8 mouse cellular contexts compared by ENCODE assay signal in genomic region chr1:37300650-37301049, GRCm38 (mm10). TPM values are rescaled to one million over a fixed set of nuclear protein-coding genes. Genes with fewer than 3 reads are reported as not detected.
DNase-seq lines count a peak whose midpoint lies in the region; ATAC-seq lines count a peak whose summit lies in the region.

No protein-coding gene starts in this region.

- no peaks in the 10 kb centered on the region for H3K27me3 ChIP-seq in forebrain, embryonic 13.5 days
- no peaks in the 10 kb centered on the region for H3K27me3 ChIP-seq in limb, embryonic 15.5 days
- H3K27me3 ChIP-seq in midbrain, embryonic 16.5 days (ENCODE audit: control insufficient read depth, insufficient read depth, low read depth, low read length): no peaks in the 10 kb centered on the region

- DNase-seq in cerebellum, postnatal 25 days: peak; percentile 47 to 53
- no peak for DNase-seq in cerebellum, postnatal 36 days
- DNase-seq in urinary bladder, adult 18-20 months (ENCODE audit: low spot score in 2 of 2): no peak

- peak overlapping the region; percentile 86 for H3K9ac ChIP-seq in forebrain, embryonic 13.5 days
- peak overlapping the region; percentile 68; the same call in 1 of the 2 replicates for H3K9ac ChIP-seq in limb, embryonic 15.5 days
- peak overlapping the region; percentile 92 for H3K9ac ChIP-seq in midbrain, embryonic 16.5 days (ENCODE audit: low read depth, low read length)

- H3K27ac ChIP-seq in forebrain, embryonic 13.5 days: no peak overlapping the region
- H3K27ac ChIP-seq in limb, embryonic 15.5 days: no peak overlapping the region
- H3K27ac ChIP-seq in midbrain, embryonic 16.5 days (ENCODE audit: low read length): no peak overlapping the region

- H3K4me2 ChIP-seq in forebrain, embryonic 13.5 days: peak overlapping the region; percentile 72
- H3K4me2 ChIP-seq in limb, embryonic 15.5 days: peak overlapping the region; percentile 75
- H3K4me2 ChIP-seq in midbrain, embryonic 16.5 days (ENCODE audit: low read length): peak overlapping the region; percentile 79

- H3K4me3 ChIP-seq in forebrain, embryonic 13.5 days: peak overlapping the region; percentile 92
- peak overlapping the region; percentile 90 for H3K4me3 ChIP-seq in limb, embryonic 15.5 days
- H3K4me3 ChIP-seq in midbrain, embryonic 16.5 days (ENCODE audit: low read depth, low read length): peak overlapping the region; percentile 84

- H3K9me3 ChIP-seq in forebrain, embryonic 13.5 days (replicated peaks): no peaks in the 10 kb centered on the region
- no peaks in the 10 kb centered on the region for H3K9me3 ChIP-seq in limb, embryonic 15.5 days
- no peaks in the 10 kb centered on the region for H3K9me3 ChIP-seq in midbrain, embryonic 16.5 days (replicated peaks; ENCODE audit: control insufficient read depth, low read length, poor library complexity, severe bottlenecking)

- ATAC-seq in CD4-positive, CD25-positive, alpha-beta regulatory T cell, adult 4 months: peak; percentile 28
- ATAC-seq in forebrain, embryonic 13.5 days: no peak
- ATAC-seq in limb, embryonic 15.5 days (ENCODE audit: insufficient number of reproducible peaks, low FRiP score, low TSS enrichment, low read depth): no peak
- peak; percentile 7 for ATAC-seq in midbrain, embryonic 16.5 days
- no peak for ATAC-seq in megakaryocyte-erythroid progenitor cell, adult 5-6 weeks (replicated peaks; ENCODE audit: low FRiP score, low TSS enrichment, poor library complexity, severe bottlenecking)

- H3K36me3 ChIP-seq in forebrain, embryonic 13.5 days (ENCODE audit: poor library complexity, severe bottlenecking): no peaks in the 10 kb centered on the region
- H3K36me3 ChIP-seq in limb, embryonic 15.5 days: no peaks in the 10 kb centered on the region
- no peaks in the 10 kb centered on the region for H3K36me3 ChIP-seq in midbrain, embryonic 16.5 days (ENCODE audit: control insufficient read depth, insufficient read depth, low read length)

- 73% methylated on average over 5 of the region's 5 CpGs for WGBS in forebrain, embryonic 13.5 days
- 23% methylated on average over 5 of the region's 5 CpGs for WGBS in limb, embryonic 15.5 days
- 79% methylated on average over 5 of the region's 5 CpGs for WGBS in midbrain, embryonic 16.5 days

- peaks cover 18% of the 10 kb centered on the region for H3K4me1 ChIP-seq in forebrain, embryonic 13.5 days
- peaks cover 9% of the 10 kb centered on the region; the same call in 1 of the 2 replicates for H3K4me1 ChIP-seq in limb, embryonic 15.5 days
- peaks cover 17% of the 10 kb centered on the region for H3K4me1 ChIP-seq in midbrain, embryonic 16.5 days (ENCODE audit: control insufficient read depth, insufficient read depth, low read length)

RNA-seq across cellular contexts. Expression of gene Inpp4a, which starts 1.0 kb away (rescaled TPM):
- polyA plus RNA-seq in CD4-positive, CD25-positive, alpha-beta regulatory T cell, adult 4 months (2017; shearing (Covaris generic)): 10 to 100 TPM; 76.6 to 78.0 TPM
- 35.1 and 40.2 TPM in 2 replicates for polyA plus RNA-seq in forebrain, embryonic 13.5 days (2015; fragmentation: Nextera tagmentation; extraction: Ambion mirVana)
- 16.9 and 18.4 TPM in 2 replicates for polyA plus RNA-seq in limb, embryonic 15.5 days (2015; fragmentation: Nextera tagmentation; extraction: Ambion mirVana)
- 78.9 and 79.9 TPM in 2 replicates for polyA plus RNA-seq in midbrain, embryonic 16.5 days (2015; fragmentation: Nextera tagmentation; extraction: Ambion mirVana)
- total RNA-seq in megakaryocyte-erythroid progenitor cell, adult 5-6 weeks (2014; fragmentation: Nextera tagmentation): 4.3 and 5.8 TPM in 2 replicates
- total RNA-seq in megakaryocyte-erythroid progenitor cell, adult 5-6 weeks (2017): 1.8 and 2.1 TPM in 2 replicates

Comparison
In these comparisons a context has a peak if more than half of its experiments do, and no peak if none do; other contexts are left out.
1. DNase-seq: peak in cerebellum, postnatal 25 days (2 of 2); none in cerebellum, postnatal 36 days (0 of 2) and urinary bladder, adult 18-20 months (0 of 2).
2. ATAC-seq: peak in CD4-positive, CD25-positive, alpha-beta regulatory T cell, adult 4 months (single experiment) and midbrain, embryonic 16.5 days (single experiment); none in forebrain, embryonic 13.5 days (single experiment), limb, embryonic 15.5 days (single experiment) and megakaryocyte-erythroid progenitor cell, adult 5-6 weeks (single experiment).
3. Peak in every context shown above with its lines, with median percentiles within 50 percentile points of each other: H3K4me2 ChIP-seq, H3K4me3 ChIP-seq and H3K9ac ChIP-seq.